Mouse (Mus musculus): ENCODE measurements around the gene Olfr222. TPM values are rescaled to one million over a fixed set of nuclear protein-coding genes. Genes with fewer than 3 reads are reported as not detected.

Olfr222 gene
- polyA plus RNA-seq, 1 experiment from 2014 or later, result not detected

Other genes starting within 250 kb of the Olfr222 start
- not detected in 2 replicates for gene Prss38, start 200.6 kb downstream of the Olfr222 start, polyA plus RNA-seq (2014; fragmentation: Nextera tagmentation; extraction: Ambion mirVana)
- 14.7 and 15.3 TPM in 2 replicates for gene Jmjd4, start 126.2 kb downstream of the Olfr222 start, polyA plus RNA-seq (2014; fragmentation: Nextera tagmentation; extraction: Ambion mirVana)
- 193 and 203 TPM in 2 replicates for gene Snap47, start 125.0 kb downstream of the Olfr222 start, polyA plus RNA-seq (2014; fragmentation: Nextera tagmentation; extraction: Ambion mirVana)
- 10.1 and 11.6 TPM in 2 replicates for gene Zfp867, start 103.8 kb downstream of the Olfr222 start, polyA plus RNA-seq (2014; fragmentation: Nextera tagmentation; extraction: Ambion mirVana)
- 26.0 and 27.9 TPM in 2 replicates for gene Zkscan17, start 49.5 kb downstream of the Olfr222 start, polyA plus RNA-seq (2014; fragmentation: Nextera tagmentation; extraction: Ambion mirVana)
- 0.11 and 0.14 TPM in 2 replicates for gene Nlrp3, start 34.7 kb downstream of the Olfr222 start, polyA plus RNA-seq (2014; fragmentation: Nextera tagmentation; extraction: Ambion mirVana)
- gene Olfr223, start 17.1 kb upstream of the Olfr222 start, polyA plus RNA-seq (2014; fragmentation: Nextera tagmentation; extraction: Ambion mirVana), result not detected in 2 replicates
- gene Mprip, start 85.1 kb upstream of the Olfr222 start, polyA plus RNA-seq (2014; fragmentation: Nextera tagmentation; extraction: Ambion mirVana), result 87.6 and 91.3 TPM in 2 replicates
- gene Pld6, start 211.4 kb upstream of the Olfr222 start, polyA plus RNA-seq (2014; fragmentation: Nextera tagmentation; extraction: Ambion mirVana), result 0.60 and 0.69 TPM in 2 replicates
- 30.6 and 30.9 TPM in 2 replicates for gene Flcn, start 233.8 kb upstream of the Olfr222 start, polyA plus RNA-seq (2014; fragmentation: Nextera tagmentation; extraction: Ambion mirVana)